Mouse (Mus musculus) spleen, adult 18-20 months (tissue): ENCODE results near the gene Ablim1.

ENCODE experiments used
- DNase-seq, 2 experiments: peaks; one replicate each; pipeline ENCODE4 v3.0.0; 2022; ENCODE audit warnings: mixed read lengths in 2 of 2

Ablim1 gene

DNA sequence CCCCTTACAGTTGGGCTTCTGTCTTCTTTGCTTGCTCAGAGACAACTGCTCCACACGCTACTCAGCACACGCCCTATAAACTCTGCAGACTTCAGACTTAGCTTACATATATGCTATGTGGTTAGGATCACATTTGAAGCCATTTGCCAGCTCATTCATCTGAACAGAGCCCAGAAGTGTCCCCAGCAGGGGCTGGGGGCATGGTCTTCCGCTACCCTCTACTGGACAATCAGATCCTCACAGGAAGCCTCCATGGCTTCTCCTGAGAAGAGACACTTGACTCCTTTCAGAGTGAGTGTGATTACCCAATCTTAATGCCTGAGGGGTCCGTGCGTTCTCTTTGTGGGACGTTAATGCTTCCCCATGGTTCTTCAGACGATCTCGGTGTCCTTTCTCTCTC, 59.6 kb downstream of the Ablim1 start:
- no peak for DNase-seq

DNA sequence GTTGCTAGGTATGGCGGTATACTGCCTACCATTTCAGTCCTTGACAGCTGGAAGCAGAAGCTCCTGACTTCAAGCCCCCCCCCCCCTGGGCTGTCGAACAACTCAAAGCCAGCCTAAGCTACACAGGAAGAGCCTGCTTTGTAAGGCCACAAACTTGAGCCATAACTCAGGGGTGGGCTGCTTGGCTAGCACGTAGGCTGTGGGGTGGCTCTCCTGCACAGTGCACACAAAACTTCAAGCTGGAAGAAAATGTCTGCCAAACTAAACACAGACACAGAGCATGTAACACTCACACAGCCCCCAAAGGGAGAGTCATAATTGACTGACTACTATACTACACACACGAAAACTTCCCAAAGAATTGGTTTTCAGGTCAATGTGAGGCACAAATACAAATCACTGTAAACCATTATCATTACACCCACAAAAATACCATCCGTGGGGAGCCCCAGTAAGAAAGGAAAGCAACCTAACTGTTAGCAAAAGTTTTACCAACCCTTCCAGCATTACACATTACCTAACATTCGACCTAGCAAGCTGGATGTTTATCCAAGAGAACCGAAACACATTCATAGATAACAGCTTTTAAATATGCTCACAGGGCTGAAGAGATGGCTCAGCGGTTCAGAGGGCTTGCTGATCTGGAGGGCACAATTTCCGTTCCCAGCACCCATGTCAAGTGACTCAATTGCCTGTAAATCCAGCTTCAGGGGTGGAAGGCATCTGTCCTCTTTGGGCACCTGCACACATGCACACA, 61.8 kb downstream of the Ablim1 start:
- DNase-seq, result no peak

DNA sequence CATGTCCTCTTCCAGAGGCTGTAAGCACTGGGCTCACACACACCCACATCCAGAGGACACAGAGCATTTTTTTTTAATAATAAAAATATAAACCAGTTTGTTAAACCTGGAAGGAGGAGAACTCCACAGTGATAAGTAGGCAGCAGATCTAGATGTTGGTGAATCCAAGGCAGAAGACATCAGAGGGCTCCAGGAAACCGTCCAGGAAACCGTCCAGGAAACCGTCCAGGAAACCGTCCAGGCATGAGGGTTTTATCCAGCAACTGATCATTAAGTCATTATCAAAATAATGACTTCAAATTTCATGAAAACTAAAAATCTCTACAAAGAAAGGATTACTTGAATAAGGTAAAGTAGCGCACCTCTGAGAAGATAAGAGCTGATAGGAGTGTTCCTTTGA, 65.9 kb downstream of the Ablim1 start:
- no peak for DNase-seq

DNA sequence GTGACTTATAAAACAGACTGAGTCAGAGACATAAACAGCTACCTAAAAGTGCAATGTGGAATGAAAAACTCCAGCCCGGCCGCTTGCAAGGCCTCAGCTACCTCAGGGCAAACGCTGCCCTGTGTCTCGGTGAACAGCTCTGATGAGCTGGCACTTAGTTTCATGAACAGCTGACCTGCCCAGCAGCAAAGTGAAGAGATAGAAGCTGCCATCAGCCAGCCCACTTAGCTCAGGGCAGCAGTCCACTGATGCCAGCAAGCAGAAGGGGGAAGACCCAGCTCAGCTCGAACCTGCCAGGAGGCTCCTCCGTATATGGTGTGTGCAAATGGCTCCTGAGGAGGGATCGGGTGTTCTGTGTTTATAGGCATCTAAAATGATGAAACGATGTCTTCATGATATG, 67.5 kb downstream of the Ablim1 start:
- DNase-seq, result no peak

DNA sequence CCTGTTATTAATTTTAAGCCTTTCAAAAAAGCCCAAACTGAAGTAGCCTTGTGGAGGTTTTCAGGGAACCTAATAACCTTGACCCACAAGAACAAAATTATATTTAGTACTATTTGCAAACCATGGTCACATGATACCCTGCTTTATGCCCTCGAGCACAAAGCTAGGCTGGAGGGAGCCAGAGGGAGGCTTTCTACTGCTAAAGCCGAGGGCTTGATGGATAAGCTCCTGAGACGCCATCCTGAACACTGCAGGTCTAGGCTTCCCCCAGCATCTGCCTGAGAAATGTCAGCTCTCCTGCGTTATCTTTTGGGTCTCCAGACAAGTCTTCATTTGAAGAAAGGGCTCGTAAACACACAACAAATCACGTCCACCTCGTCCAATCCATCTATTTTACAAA, 70.4 kb downstream of the Ablim1 start:
- no peak for DNase-seq

DNA sequence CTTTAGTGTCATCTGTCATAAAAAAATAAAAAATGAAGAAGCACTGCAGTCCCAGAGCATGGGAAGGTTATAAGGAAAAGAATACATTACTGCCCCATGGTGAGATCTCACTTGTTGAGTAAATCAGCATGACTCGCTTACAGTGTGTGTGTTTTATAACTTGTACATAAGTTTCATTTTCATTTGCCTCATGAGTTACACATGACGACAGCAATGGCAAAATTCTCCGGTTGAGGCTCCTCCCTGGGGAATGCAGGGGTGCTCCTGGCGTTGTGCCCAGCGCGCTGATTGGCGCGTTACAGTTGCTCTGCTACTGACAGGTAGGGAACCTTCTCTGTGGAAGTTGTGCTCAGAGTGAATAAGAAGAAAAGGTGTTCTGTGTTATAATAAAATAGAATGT, 71.1 kb downstream of the Ablim1 start:
- DNase-seq, result peak; percentile 48 to 56

DNA sequence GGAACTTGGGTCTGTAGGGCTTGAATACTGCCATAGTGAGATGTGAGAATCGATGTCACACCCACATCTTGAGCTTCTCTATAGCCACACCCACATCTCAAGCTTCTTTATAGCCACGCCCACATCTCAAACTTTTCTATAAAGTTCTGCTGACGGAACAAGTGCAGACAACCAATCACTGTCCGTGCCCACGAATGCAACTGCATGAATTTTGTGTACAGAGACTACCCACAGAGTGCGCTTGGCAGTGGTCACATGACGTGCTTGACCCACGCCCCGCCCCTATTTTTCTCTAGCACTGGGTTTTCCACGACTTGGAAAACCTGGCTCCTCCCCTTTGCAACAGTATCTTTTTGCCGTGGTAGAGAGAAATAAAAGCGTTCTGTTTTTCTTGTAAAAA, 71.5 kb downstream of the Ablim1 start:
- DNase-seq, result peak in 1 of 2 experiments; percentile 17

DNA sequence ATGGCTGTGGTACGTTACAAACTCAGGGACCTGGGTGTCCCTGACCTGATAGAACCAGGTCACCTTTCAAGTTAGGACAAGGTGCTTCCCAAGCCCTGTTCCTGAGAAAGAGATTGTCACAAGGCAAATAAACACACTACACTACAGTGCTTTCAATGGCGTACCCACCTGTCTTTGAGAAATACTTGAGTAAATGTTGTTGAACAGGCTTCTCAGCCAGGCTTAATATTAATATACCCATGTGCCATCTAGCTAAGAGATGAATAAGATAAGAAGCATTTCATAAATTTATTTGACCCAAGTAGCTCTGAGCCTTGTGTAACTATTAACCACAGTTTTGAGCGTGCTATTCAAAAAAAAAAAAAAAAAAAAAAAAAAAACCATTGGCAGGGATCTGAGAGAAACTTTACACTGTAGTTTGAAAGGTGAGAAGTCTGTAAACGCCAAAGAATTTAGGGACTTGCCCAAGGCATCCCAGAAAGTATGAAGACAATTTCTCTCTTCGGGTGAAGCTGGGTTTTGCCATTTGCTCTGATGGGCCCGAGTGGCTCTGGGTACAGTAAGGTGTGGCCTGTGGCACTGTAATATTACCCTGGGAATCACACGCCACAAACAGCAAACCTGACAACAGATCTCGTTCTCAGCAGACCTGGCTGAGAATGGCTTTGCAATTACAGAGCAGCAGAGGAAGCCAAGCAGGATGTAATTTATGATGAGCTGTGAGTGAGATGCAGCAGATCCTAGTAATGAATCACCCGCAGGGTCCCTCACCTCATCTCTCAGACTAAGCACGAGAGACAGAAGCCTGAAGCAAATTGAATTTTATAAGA, 73.1 kb downstream of the Ablim1 start:
- no peak for DNase-seq

DNA sequence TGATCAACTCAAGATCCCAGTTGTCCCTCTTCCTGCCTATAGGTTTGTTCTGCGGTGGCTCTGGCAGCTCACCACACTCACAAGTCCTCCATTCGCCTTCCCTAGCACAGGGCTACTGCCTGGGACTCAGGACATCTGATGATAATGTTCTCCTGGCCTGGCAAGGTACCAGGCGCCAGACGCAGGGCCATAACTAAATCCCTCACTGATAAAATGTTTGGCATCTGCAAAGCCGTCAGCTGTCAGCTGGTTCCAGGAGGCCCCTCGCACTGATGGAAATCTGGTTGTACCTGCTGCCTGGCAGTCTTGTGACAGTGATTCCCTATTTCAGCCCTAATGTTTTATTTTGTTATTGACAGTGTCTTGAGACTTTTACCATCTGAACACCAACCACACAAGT, 74.5 kb downstream of the Ablim1 start:
- DNase-seq, result no peak

DNA sequence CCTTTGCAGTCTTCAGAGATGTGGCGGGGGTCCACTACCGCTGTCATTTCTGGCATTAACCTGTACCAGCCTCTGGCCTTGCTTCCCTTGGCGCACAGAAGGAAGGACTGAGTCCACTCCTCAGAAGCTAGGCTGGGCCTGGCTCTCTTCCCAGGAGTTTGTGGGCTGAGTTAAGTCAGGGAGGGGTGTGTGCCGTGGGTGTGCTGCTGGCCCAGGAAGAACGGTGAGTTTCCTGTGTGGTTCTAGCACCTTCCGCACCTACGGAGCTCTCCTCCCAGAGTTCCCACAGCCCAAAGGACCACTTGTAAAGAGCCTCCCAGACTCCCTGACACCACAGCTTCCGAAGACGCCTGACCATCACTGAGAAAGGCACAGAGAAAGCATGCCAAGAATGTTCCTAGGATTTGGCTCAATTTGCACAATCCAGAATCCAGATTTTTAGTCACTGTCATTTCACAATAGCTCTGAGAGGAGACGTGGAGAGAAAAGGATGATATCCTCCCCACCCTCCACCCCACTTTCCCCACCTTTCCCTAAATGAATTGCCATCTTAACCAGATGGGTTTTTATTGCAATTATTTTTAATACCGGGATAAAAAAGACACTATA, 75.4 kb downstream of the Ablim1 start:
- DNase-seq, result no peak

DNA sequence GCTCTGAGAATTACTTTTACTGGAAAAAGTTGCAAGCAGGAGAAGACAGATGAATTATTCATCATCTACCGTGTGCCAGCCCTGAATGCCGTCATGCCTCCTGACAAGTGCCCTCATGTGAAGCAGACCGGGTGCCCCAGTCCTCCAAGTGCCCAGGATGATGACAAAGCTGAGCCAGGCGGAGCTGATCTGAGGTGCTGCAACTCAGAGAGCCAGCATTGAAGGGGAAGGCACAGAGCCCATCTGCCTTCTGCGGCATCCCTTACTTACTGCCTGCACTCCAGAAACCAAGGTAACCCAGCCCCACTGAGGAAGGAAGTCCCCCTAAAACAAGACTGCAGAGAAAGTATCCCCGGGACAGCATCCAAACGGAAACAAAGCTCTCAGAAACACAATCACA, 76.3 kb downstream of the Ablim1 start:
- no peak for DNase-seq

DNA sequence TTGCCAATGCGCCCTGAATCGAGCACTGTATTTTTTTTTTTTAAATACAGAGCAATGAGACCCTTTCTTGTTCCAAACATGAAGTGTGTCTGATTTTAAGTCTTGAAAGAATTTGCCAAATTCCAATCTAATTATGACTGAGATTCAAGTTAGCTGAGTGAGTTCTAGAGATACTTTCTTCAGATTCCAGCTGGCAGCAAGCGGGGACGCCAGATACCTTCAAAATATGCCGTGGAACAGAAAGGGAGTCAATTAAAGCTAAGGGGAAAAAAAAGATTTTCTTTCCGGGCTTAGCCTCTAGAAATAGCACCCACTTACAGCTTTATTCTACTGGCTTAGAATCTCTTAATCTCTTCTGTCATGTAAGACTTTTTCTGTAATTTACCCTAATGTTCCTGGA, 77.2 kb downstream of the Ablim1 start:
- DNase-seq, result no peak

DNA sequence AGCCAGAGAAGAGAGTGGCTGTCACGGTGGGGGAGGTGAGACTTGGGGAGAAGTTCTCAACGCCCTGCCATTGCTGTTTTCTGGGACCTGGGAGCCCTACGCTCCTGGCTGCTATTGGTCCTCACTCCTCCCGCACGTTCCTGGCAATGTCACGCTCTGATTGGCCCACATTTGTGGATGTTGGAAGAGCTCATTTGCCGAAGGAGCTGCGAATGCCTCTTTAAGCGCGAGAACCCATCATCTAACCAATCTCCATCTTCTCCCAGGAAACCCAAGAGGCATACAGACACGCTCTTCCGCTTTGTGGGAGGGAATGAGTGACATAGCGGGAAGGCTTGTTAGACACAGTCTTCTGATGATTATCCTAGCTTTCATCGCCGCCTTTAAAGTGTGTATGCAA, 78.1 kb downstream of the Ablim1 start:
- DNase-seq, result no peak

DNA sequence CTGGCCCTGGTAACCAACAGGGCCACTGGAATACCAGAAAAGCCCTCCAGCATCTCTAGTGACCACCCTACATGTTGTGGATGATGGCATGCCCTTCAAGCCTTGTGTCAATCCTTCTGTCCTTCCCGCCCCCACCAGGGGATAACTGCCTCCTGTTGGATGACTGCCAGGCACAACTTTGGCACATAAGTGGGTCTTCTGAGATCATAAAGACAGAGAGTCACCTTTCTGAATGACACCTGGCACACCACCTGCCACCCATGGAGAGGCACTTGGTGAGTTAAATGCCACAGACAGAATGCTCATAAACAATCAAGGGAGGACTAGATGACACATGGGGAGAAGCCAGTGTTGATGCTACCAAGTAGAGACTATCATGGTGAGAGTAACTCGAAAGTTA, 78.8 kb downstream of the Ablim1 start:
- no peak for DNase-seq

DNA sequence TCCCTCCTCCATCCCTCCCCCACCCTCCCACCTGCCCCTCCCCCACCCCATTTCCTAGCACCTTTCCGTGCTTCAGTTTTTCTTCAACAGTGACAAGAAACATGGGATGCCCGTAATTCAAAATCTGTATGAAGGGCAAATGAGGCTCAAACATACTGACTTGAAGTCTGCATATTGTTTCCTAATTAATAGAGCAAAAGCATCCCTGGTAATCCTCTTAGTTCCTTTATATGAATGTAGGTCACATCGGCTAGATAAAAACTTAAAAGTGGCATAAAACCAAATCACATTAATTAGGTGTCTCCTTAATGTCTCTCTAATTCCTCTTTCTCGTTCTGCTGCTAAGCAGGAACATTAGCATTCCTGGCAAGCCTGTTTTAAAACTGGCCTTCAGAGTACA, 83.7 kb downstream of the Ablim1 start:
- DNase-seq, result no peak

DNA sequence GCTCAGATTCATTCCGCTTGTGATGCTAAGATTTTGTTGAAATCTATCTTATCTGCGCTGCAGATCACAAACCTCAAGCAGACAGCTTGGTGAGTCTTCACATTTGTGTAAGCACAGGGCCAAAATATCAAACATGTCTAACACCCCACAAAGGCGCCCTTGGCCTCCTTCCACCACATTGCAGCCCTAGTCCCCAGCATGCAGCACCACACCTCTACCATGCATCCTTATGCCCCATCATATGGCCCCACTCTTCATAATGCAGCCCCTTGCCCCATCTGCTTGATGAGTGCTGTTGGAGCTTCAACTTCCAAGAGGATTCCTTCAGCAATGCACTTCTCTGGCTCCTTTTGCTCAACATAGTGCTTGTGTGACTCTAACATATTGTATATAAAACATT, 85.6 kb downstream of the Ablim1 start:
- DNase-seq, result no peak

DNA sequence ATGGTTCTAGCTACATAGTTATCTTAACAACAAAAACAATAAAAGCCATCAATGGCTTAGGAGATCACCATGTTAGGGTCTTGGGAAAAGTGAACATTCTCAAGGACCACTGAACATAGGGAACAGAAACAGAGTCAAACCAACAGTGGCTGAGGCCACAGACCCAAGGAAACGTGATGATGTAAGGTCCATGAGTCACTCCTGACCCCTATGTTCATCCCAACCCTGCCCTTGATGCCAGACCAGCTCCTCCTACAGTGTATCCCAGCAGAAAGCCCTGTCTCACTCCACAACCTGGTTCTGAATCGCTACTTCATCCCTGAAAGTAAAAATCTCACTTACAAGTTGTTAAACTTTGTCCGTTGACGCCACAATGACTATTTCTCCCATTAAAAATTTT, 86.1 kb downstream of the Ablim1 start:
- DNase-seq, result no peak

DNA sequence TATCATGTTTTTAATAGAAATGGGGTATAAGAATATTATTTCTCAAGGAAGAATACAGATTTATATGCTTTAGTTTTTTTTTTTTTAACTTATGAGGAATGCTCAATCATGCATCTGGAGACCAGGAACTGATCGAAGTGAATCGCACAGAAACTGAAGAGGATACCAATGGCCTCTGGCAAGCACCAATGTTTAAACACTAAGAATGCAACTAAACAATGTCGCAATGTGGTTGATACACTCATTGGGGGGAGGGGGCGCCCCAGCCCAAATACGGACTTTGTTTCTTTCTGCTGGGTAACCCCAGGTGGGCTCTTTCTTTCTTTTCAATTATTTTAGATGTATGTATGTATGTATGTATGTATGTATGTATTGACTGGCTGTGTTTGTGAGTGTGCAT, 90.3 kb downstream of the Ablim1 start:
- no peak for DNase-seq

DNA sequence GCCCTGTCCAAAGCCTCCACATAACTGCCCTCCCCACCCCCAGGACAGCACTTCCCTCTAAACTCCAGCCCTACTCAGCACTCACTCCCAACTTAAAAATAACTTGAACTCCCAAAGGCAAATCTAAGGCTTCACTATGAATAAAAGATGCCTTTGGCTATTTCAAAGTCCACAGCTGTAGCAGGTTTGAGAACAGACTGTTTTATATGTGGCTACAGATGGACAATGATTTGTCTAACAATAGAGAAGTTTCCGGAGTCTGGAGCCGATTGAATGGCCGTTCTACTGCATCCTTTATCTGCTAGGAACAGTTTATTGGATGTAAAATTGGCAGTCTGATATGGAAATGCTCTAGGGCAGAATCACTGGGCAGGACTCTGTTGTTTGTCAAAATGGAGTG, 91.0 kb downstream of the Ablim1 start:
- no peak for DNase-seq

DNA sequence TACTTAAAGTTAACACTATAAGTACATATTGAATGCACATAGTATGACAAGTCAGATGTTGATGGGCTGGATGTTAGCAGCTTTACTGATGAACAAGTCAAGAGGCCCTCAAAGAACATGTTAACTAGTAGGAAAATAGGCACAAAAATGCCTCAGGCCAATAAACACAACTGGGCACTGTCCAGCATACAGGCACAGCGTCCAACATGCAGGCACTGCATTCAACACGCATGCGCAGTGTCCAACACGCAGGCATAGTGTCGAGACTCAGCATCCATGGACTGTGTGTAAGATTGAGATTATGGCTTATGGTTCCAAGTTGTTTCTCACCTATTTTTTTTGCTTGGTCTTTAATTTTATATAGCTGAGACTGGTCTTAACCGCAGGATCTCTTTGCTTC, 92.1 kb downstream of the Ablim1 start:
- no peak for DNase-seq

DNA sequence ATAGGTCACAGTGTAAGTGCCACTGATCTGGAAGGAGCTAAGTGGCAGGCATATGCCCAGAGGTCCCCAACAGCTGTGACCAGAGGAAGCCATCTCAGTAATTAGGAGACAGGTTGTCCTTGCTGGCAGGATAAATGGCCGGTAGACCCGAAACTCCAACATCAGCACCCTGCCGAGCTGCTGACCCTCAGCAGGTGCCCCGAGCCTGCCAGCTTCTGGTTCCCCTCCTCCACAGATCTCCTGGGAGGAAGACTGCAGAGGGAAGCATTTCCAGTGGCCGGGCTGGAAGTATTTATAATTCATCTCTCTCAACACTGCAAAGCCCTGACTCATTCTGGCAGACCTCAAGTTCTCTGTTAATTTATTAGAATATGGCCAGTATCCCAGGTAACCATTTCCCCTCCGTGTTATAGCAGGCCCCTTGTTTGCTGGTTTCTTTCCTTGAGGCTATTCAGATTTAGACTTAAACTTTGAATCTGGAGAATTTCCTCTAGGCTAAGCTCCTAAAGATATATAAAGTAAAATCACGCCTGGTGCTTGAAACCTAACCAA, 93.0 kb downstream of the Ablim1 start:
- DNase-seq, result no peak

DNA sequence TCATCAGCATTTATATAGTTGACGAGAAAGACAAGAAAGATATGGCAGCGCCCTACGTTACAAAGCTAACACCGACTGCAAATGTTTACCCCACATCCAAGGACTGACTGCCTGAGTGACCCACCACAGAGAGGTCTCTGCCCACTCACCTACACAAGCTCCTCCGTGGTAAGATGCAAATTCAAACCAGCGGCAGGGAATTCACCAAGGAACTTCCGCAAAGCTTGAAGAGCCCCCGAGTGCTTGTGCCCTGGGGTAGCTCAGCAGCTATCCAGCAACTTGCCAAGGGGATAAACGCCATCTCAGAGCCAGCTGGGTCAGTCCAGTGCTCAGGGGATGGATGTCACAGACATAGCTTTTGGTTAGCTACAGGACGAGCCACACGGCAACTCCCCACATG, 95.0 kb downstream of the Ablim1 start:
- no peak for DNase-seq

DNA sequence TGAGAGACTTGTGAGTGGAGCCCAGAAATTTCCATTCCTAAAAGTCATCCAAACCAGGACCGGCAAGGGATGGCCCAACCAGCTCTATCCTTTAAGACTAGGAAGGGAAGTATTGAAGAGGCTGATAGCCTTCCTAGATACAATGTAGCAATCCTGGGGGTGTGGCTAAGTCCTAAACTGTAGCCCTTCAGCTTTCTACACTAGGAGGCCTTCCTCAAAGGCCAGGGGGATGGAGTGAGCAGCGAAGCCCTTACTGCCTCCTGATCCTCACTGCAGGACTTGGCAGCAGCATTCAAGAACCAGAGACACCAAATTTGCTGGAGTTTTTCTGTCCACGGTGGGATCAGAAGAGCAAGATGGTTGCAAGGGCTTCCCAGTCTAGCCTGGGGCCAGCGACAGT, 97.6 kb downstream of the Ablim1 start:
- no peak for DNase-seq

DNA sequence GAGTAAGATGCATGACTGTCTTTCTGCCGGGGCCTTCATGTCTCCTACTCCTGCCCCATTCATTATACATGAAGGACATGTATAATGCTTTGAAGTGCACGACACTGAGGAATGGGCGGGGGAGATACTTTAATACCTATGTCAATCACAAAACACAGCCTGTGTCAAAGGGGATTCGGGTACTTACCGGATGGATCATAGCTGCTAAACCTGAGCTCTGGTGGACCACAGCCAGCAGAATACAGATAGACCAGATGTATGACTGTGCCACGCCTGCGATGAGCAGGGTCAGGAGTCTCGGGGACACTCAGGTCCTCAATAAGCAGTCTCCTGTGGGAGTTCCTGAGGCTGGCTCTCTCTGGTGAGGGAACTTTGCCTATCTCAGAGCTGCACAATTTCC, 99.2 kb downstream of the Ablim1 start:
- DNase-seq, result no peak
